Mouse (Mus musculus) olfactory bulb, adult 2 months (tissue): ENCODE measurements around the gene Dixdc1. TPM values are rescaled to one million over a fixed set of nuclear protein-coding genes. Genes with fewer than 3 reads are reported as not detected.
A peak's percentile ranks its signal among the peaks of the same experiment; 100 is the strongest.

Experiments used
- H3K27ac ChIP-seq: fragments of 200-500 bp; 2 replicates; pipeline ENCODE4 v1.5.1; 2012; ENCODE audit warnings: low read depth, low read length; ENCODE audit not compliant: insufficient read depth
- H3K4me1 ChIP-seq: fragments of 200-500 bp; 2 replicates; pipeline ENCODE4 v1.6.1; 2012; ENCODE audit warnings: low read length; ENCODE audit not compliant: control insufficient read depth, insufficient read depth
- H3K4me3 ChIP-seq: fragments of 200-500 bp; 2 replicates; pipeline ENCODE4 v1.5.1; 2012; ENCODE audit warnings: mild to moderate bottlenecking, low read depth, low read length, moderate library complexity; ENCODE audit not compliant: insufficient read depth
- CTCF ChIP-seq: fragments of 200-500 bp; IDR thresholded peaks from 2 replicates; pipeline ENCODE4 v1.5.1; 2012; ENCODE audit warnings: low read depth, mild to moderate bottlenecking, low read length, moderate library complexity; ENCODE audit not compliant: insufficient read depth
- POLR2A ChIP-seq: fragments of 200-500 bp; IDR thresholded peaks from 2 replicates; pipeline ENCODE4 v1.6.1; 2012; ENCODE audit warnings: mild to moderate bottlenecking, low read depth, low read length, moderate library complexity; ENCODE audit not compliant: insufficient read depth
- WGBS: fragments of 180-500 bp; shearing (Covaris S2); methylation state at CpG from one replicate; pipeline ENCODE4 v1.1.7; 2018; 5-methylcytosine and 5-hydroxymethylcytosine counted together
- polyA plus RNA-seq: library from polyadenylated mRNA; stranded (reverse); fragments of >200 nt; gene quantifications from 2 replicates; pipeline ENCODE4 v1.2.4, GENCODE M21; 2012; ENCODE audit warnings: low replicate concordance; ENCODE audit not compliant: missing spikeins, insufficient read depth, insufficient read length

The Dixdc1 gene
- polyA plus RNA-seq, 1 experiment, result not detected

DNA sequence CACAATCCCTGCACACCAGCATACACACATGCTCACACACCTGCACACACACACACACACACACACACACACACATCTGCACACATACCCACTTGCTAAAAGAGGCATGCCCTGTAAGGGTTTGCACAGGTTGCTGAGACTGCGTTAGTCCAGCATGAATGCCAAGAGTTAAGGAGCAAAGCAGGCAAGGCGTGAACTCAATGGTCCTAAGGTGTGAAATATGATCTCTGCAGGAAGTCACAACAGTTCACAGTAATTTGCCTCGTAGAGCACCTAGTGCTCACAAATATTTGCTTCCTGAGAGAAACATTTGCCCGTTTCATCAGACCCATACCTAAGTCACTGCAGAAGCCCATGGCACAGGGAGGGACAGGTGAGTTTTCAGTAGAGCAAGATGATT, 25.1 kb downstream of the Dixdc1 start:
- Histone ChIP-seq H3K4me3 (no peak overlapping the region), H3K27ac (no peak overlapping the region), H3K4me1 (no peaks in the 10 kb centered on the region)
- no peak for TF ChIP-seq CTCF
- TF ChIP-seq POLR2A, result no peak
- whole genome bisulfite sequencing, result 76% methylated on average over 4 of the region's 4 CpGs

GRCm38 (mm10) chr9:50711337-50711736, 28.0 kb downstream of the Dixdc1 start:
- TF ChIP-seq POLR2A (no peak), CTCF (no peak)

DNA sequence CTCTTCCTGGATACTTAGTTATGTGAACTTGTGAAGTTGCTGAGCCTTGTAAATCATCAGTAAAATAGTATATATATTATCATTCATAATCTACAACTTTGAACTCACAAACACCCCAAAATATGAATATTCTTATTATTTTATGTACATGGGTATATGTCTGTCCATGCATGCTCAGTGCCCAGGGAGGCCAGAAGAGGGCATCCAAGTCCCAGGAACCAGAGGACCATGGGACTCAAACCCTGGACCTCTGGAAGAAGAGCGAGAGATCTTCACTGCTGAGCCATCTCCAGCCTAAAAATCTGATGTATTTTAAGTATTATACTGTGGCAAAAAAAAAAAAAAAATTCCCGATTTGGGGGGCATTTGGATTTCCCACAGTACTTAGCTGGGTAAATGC, 30.2 kb downstream of the Dixdc1 start:
- TF ChIP-seq CTCF (0 out of 2 replicates have a peak, but pooled peaks have one; percentile 10), POLR2A (no peak)
- 17% methylated on average over 2 of the region's 2 CpGs for WGBS
- no peak overlapping the region for H3K27ac ChIP-seq

More at GRCm38 (mm10) chr9:50711337-50711736, 28.0 kb downstream of the Dixdc1 start:
- H3K27ac ChIP-seq, result no peak overlapping the region
- H3K4me3 ChIP-seq, result no peak overlapping the region
- 91% methylated on average over 4 of the region's 4 CpGs for WGBS
- H3K4me1 ChIP-seq, result no peaks in the 10 kb centered on the region

DNA sequence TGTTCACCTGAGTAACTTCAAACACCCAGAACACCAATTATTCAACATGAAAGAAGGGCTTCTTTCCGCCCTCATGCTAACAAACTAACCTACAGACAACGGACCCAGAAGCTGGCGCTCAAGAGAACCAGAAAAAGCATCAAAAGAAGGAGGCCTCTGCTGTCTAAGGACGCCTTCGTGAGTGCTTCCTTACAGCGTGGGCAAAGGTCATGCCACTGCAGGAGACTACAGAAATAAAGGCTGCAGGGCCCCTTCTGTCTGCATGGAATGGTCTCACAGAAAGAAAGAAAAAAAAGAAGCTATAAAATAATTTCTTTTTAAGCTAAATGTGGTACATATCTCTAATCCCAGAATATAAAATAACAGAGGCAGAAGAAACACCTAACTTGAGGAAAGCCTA, 34.4 kb downstream of the Dixdc1 start:
- TF ChIP-seq CTCF, result no peak
- no peak for TF ChIP-seq POLR2A
- WGBS, result 70% methylated on average over 6 of the region's 6 CpGs
- H3K4me1 ChIP-seq, result peaks cover 8% of the 10 kb centered on the region

More for the DNA sequence above, 30.2 kb downstream of the Dixdc1 start:
- Histone ChIP-seq H3K4me3 (no peak overlapping the region), H3K4me1 (no peaks in the 10 kb centered on the region)

DNA sequence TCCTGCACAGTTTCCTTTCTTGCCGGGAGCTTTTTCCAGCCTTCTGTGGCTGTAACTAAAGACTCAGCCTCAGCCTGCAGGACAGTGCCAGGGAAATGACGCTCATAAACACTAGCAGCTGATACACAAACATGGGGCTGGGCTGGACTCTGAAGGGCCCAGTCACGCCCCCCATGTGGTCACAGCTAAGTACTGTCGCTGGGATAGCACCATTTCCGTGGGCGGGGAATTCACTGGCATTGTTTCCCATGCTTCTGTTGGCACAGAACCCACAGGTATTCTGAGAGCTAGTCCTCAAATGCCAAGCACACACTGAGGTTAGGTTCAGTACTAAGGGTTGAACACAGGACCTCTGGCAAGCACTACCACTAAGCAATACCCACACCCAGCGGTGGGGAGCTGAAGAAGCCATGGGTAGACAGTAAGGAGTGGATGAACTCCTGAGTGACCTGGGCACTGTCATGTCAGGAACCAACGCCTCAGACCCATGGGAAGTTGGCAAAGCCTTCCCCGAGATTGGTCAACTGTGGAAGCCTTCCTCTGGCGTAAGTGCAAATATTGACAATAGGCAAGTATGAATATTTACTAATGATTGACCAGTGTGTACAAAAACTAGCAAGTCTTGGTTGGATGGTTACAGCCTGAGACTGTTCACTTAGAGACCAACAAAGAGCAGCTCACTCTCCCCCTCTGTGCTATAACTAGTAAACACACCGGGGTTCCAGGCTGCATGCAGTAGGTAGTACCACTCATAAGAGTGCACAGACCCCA, 38.2 kb downstream of the Dixdc1 start:
- Histone ChIP-seq H3K27ac (no peak overlapping the region), H3K4me3 (no peak overlapping the region), H3K4me1 (peaks cover 11% of the 10 kb centered on the region)
- no peak for TF ChIP-seq POLR2A
- TF ChIP-seq CTCF, result no peak
- 66% methylated on average over 11 of the region's 11 CpGs for WGBS

More for the DNA sequence above, 34.4 kb downstream of the Dixdc1 start:
- H3K4me3 ChIP-seq, result no peak overlapping the region
- H3K27ac ChIP-seq, result no peak overlapping the region

GRCm38 (mm10) chr9:50698418-50699409, 40.6 kb downstream of the Dixdc1 start:
- Histone ChIP-seq H3K27ac (peak overlapping the region; percentile 86), H3K4me1 (peaks cover 11% of the 10 kb centered on the region), H3K4me3 (peak overlapping the region; percentile 81)
- TF ChIP-seq CTCF (no peak), POLR2A (no peak; the same call in 1 of the 2 replicates)
- under 1% methylated on average over 69 of the region's 70 CpGs for WGBS

DNA sequence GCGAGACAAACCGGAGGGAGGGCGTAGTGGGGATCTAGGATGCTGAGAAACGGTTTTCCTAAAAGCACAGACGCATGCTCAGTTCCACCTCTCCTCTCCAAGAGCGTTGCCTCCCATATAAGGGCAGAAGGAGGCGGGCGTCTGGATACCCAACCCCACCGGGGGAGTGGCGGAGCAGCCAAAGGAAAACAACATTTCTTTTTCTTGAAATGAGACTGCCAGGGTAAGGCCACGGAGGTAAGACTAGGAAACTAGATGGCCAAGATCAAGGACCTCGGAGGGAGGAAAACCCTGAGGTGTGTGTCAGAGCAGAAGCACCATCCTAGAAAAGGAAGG, 41.6 kb downstream of the Dixdc1 start:
- Histone ChIP-seq H3K4me1 (peaks cover 11% of the 10 kb centered on the region), H3K4me3 (peak overlapping the region; percentile 55), H3K27ac (peak overlapping the region; percentile 61; the same call in 1 of the 2 replicates)
- TF ChIP-seq POLR2A (0 out of 2 replicates have a peak, but pooled peaks have one; percentile 41), CTCF (no peak)
- 2% methylated on average over 12 of the region's 12 CpGs for WGBS

- Histone ChIP-seq H3K4me3 (peak overlapping the region; percentile 55), H3K4me1 (peaks cover 11% of the 10 kb centered on the region), H3K27ac (peak overlapping the region; percentile 61; the same call in 1 of the 2 replicates)
- WGBS, result 45% methylated on average over 12 of the region's 12 CpGs
- TF ChIP-seq POLR2A, result no peak
- no peak for TF ChIP-seq CTCF
Measured at GRCm38 (mm10) chr9:50696851-50697705, 42.2 kb downstream of the Dixdc1 start.
